36 mouse cellular contexts compared by ENCODE assay signal in genomic region chr2:36997030-36997429, GRCm38 (mm10). TPM values are rescaled to one million over a fixed set of nuclear protein-coding genes. Genes with fewer than 3 reads are reported as not detected.
DNase-seq lines count a peak whose midpoint lies in the region; ATAC-seq lines count a peak whose summit lies in the region.
"Had no signal": no experiment of that assay in that cellular context is flagged by ENCODE, and none has a peak within 500 bp of the region (broad histone marks: within the 10 kb centered on the region; RNA-seq: fewer than 3 reads in every experiment).

No protein-coding gene starts in this region.

- no peaks in the 10 kb centered on the region for H3K36me3 ChIP-seq in heart, embryonic 11.5 days (ENCODE audit: control insufficient read depth, insufficient read depth, low read length)
- H3K36me3 ChIP-seq: embryonic facial prominence, embryonic 10.5 days; embryonic facial prominence, embryonic 13.5 days; forebrain, embryonic 12.5 days; G1E; heart, embryonic 12.5 days; heart, embryonic 15.5 days had no signal

- no peak overlapping the region for H3K4me3 ChIP-seq in heart, embryonic 11.5 days (ENCODE audit: low read depth, low read length)
- H3K4me3 ChIP-seq: embryonic facial prominence, embryonic 10.5 days; embryonic facial prominence, embryonic 13.5 days; erythroblast, embryonic 14.5 days; forebrain, embryonic 12.5 days; gastrocnemius, adult 2 months; heart, embryonic 12.5 days; heart, embryonic 15.5 days had no signal

- DNase-seq in brain, adult 2 months (ENCODE audit: low read depth, low spot score): peak; percentile 65
- DNase-seq in cerebellum, adult 11-12 months: peak; percentile 33
- DNase-seq in cerebellum, adult 8-10 months: peak; percentile 11
- DNase-seq in cerebellum, postnatal 10 days: peak; percentile 1 to 2
- DNase-seq in thymus, adult 18-20 months: no peak
- no peak for DNase-seq in adrenal gland, adult (ENCODE audit: inconsistent age in 2 of 2, low spot score in 1 of 2)
- no peak for DNase-seq in yolk sac, embryonic 10.5 days (ENCODE audit: low spot score)
- DNase-seq: adrenal gland, adult 2 months; adrenal gland, postnatal 14 days; B cell, adult 2 months; embryo, embryonic 11 days; forebrain, postnatal 0 days; gastrocnemius, adult 2 months; gastrocnemius, postnatal 14 days; heart, adult 11 months; heart, postnatal 10 days; heart, postnatal 4 days; kidney, adult 18-20 months; kidney, adult 9 months had no signal

- no peaks in the 10 kb centered on the region for H3K4me1 ChIP-seq in heart, embryonic 11.5 days (ENCODE audit: control insufficient read depth, insufficient read depth, low read length)
- H3K4me1 ChIP-seq: embryonic facial prominence, embryonic 10.5 days; embryonic facial prominence, embryonic 13.5 days; forebrain, embryonic 12.5 days; heart, embryonic 12.5 days; heart, embryonic 15.5 days had no signal

- no peak overlapping the region for H3K27ac ChIP-seq in heart, embryonic 11.5 days (ENCODE audit: low read depth, low read length)
- H3K27ac ChIP-seq: embryonic facial prominence, embryonic 10.5 days; embryonic facial prominence, embryonic 13.5 days; forebrain, embryonic 12.5 days; gastrocnemius, adult 2 months; heart, embryonic 15.5 days; hindbrain, embryonic 14.5 days; hindbrain, postnatal 0 days had no signal

- no peak for ATAC-seq in heart, embryonic 11.5 days (replicated peaks; ENCODE audit: insufficient number of reproducible peaks, low FRiP score, low TSS enrichment)
- ATAC-seq: forebrain, postnatal 0 days; hindbrain, postnatal 0 days; inflammation-experienced regulatory T-cells, adult 6 months; intestine, embryonic 16.5 days; Patski had no signal

- no peak overlapping the region for H3K4me2 ChIP-seq in heart, embryonic 11.5 days
- H3K4me2 ChIP-seq: embryonic facial prominence, embryonic 13.5 days; forebrain, embryonic 12.5 days; heart, embryonic 12.5 days; heart, embryonic 15.5 days; hindbrain, embryonic 14.5 days had no signal

- no peaks in the 10 kb centered on the region for H3K27me3 ChIP-seq in heart, embryonic 11.5 days (ENCODE audit: control insufficient read depth, insufficient read depth, low read length)
- H3K27me3 ChIP-seq: embryonic facial prominence, embryonic 13.5 days; forebrain, embryonic 12.5 days; heart, embryonic 12.5 days; heart, embryonic 15.5 days; Patski had no signal

- no peak overlapping the region for H3K9ac ChIP-seq in heart, embryonic 11.5 days (ENCODE audit: low read depth, low read length)
- H3K9ac ChIP-seq: embryonic facial prominence, embryonic 13.5 days; forebrain, embryonic 12.5 days; forebrain, postnatal 0 days; heart, embryonic 12.5 days; heart, embryonic 15.5 days; hindbrain, embryonic 14.5 days had no signal

- WGBS in heart, embryonic 11.5 days (ENCODE audit: insufficient replicate concordance): 80% methylated on average over 1 of the region's 1 CpGs

- peaks cover 5% of the 10 kb centered on the region for H3K9me3 ChIP-seq in heart, embryonic 11.5 days (replicated peaks; ENCODE audit: control insufficient read depth, low read length)
- H3K9me3 ChIP-seq: G1E had no signal

RNA-seq across cellular contexts. Expression of gene Olfr357, which starts 3.4 kb away (rescaled TPM):
- not detected in 2 replicates for polyA plus RNA-seq in heart, embryonic 11.5 days (2014; fragmentation: Nextera tagmentation; extraction: Ambion mirVana)
- polyA plus RNA-seq: adrenal gland, adult 2 months; brain, embryonic 14.5 days; cortical plate, adult 2 months; embryonic facial prominence, embryonic 10.5 days; embryonic facial prominence, embryonic 13.5 days; erythroblast, embryonic 14.5 days; forebrain, embryonic 12.5 days; forebrain, postnatal 0 days; frontal cortex, adult 2 months; G1E; heart, embryonic 12.5 days; heart, embryonic 15.5 days; hindbrain, embryonic 11.5 days; hindbrain, embryonic 14.5 days; hindbrain, postnatal 0 days; inflammation-experienced regulatory T-cells, adult 6 months; intestine, embryonic 16.5 days; Patski had no signal

RNA-seq across cellular contexts. Expression of gene Olfr358, which starts 12.1 kb away (rescaled TPM):
- not detected in 2 replicates for polyA plus RNA-seq in heart, embryonic 11.5 days (2014; fragmentation: Nextera tagmentation; extraction: Ambion mirVana)
- polyA plus RNA-seq: adrenal gland, adult 2 months; brain, embryonic 14.5 days; cortical plate, adult 2 months; embryonic facial prominence, embryonic 10.5 days; embryonic facial prominence, embryonic 13.5 days; forebrain, embryonic 12.5 days; forebrain, postnatal 0 days; frontal cortex, adult 2 months; G1E; heart, embryonic 12.5 days; heart, embryonic 15.5 days; hindbrain, embryonic 11.5 days; hindbrain, embryonic 14.5 days; hindbrain, postnatal 0 days; inflammation-experienced regulatory T-cells, adult 6 months; intestine, embryonic 16.5 days; Patski had no signal

Comparison
In these comparisons a context has a peak if more than half of its experiments do, and no peak if none do; other contexts are left out.
1. DNase-seq: peak in brain, adult 2 months (single experiment), cerebellum, adult 11-12 months (single experiment), cerebellum, adult 8-10 months (single experiment) and cerebellum, postnatal 10 days (2 of 2); none in thymus, adult 18-20 months (0 of 2), adrenal gland, adult (0 of 2) and yolk sac, embryonic 10.5 days (single experiment).